Mouse (Mus musculus) kidney, adult 2 months (tissue): Measurements from ENCODE around the gene Tsn. TPM values are rescaled to one million over a fixed set of nuclear protein-coding genes. Genes with fewer than 3 reads are reported as not detected.
A peak's percentile ranks its signal among the peaks of the same experiment; 100 is the strongest.

Experiments
- DNase-seq: peaks from one replicate; pipeline ENCODE4 v3.0.0; 2021
- H3K27ac ChIP-seq: fragments of 200-500 bp; 2 replicates; pipeline ENCODE4 v1.5.1; 2012; ENCODE audit warnings: low read depth, low read length, control low read depth, inconsistent platforms; ENCODE audit not compliant: insufficient read depth
- H3K27me3 ChIP-seq: fragments of 200-500 bp; replicated peaks from 2 replicates; pipeline ENCODE4 v1.6.1; 2012; ENCODE audit warnings: mild to moderate bottlenecking, moderate library complexity, low read length, inconsistent platforms; ENCODE audit not compliant: control insufficient read depth, insufficient read depth
- H3K36me3 ChIP-seq: fragments of 200-500 bp; 2 replicates; pipeline ENCODE4 v1.6.1; 2012; ENCODE audit warnings: mild to moderate bottlenecking, moderate library complexity, low read length, inconsistent platforms; ENCODE audit not compliant: control insufficient read depth, insufficient read depth
- H3K4me1 ChIP-seq: fragments of 200-500 bp; 2 replicates; pipeline ENCODE4 v1.6.1; 2011; ENCODE audit warnings: low read length; ENCODE audit not compliant: control insufficient read depth, insufficient read depth
- H3K4me3 ChIP-seq: fragments of 200-500 bp; 2 replicates; pipeline ENCODE4 v1.5.1; 2011; ENCODE audit warnings: mild to moderate bottlenecking, low read depth, low read length, control low read depth; ENCODE audit not compliant: insufficient read depth
- CTCF ChIP-seq: fragments of 200-500 bp; conservative IDR thresholded peaks from 2 replicates; pipeline ENCODE4 v1.5.1; 2011; ENCODE audit warnings: low read depth, mild to moderate bottlenecking, control low read depth, low read length, moderate library complexity, mixed read lengths; ENCODE audit not compliant: insufficient read depth, insufficient read length
- POLR2A ChIP-seq: fragments of 200-500 bp; IDR thresholded peaks from one replicate; pipeline ENCODE4 v1.6.1; 2011; ENCODE audit warnings: low read depth, low read length, control low read depth
- WGBS: fragments of 180-500 bp; shearing (Covaris S2); methylation state at CpG from one replicate; pipeline ENCODE4 v1.1.7; 2018; 5-methylcytosine and 5-hydroxymethylcytosine counted together
- polyA plus RNA-seq: library from polyadenylated mRNA; depleted of rRNA; stranded (reverse); fragments of >200 nt; gene quantifications from 2 replicates; pipeline ENCODE4 v1.2.3, GENCODE M21; 2012; rRNA removed

Tsn gene
- polyA plus RNA-seq, 1 experiment: 48.2 TPM

- H3K27me3 ChIP-seq: no peaks in the 10 kb centered on the region
- H3K27ac ChIP-seq: no peak overlapping the region
- no peak for TF ChIP-seq POLR2A
- TF ChIP-seq CTCF: no peak
- no peaks in the 10 kb centered on the region for H3K4me1 ChIP-seq
- H3K36me3 ChIP-seq: peaks cover 5% of the 10 kb centered on the region
- no peak for DNase-seq
- WGBS: 75% methylated on average over 5 of the region's 5 CpGs
- H3K4me3 ChIP-seq: no peak overlapping the region
Measured at GRCm38 (mm10) chr1:118294826-118295225, 16.7 kb downstream of the Tsn start.

DNA sequence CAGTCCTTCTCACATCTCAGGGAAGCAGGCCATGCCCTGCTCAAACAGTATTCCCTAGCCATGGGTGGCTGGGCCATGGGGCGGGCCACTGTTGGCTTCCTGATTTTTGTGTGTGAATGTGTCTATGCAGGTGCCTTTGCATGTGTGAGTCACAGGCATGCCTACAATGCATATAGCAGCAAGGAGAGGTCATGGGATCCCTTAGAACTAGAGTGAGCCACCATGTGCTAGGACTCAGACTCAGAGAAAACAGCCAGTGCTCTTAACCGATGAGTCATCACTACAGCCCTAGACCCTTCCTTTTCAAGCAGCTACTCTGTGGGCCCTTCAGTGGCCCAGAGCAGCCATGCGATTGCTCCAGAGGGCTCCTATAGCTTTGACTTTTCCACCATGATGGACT is 17.3 kb downstream of the Tsn start:
- Histone ChIP-seq H3K27ac (no peak overlapping the region), H3K4me3 (no peak overlapping the region), H3K4me1 (no peaks in the 10 kb centered on the region), H3K27me3 (no peaks in the 10 kb centered on the region), H3K36me3 (peaks cover 3% of the 10 kb centered on the region)
- WGBS: 95% methylated on average over 3 of the region's 3 CpGs
- no peak for TF ChIP-seq CTCF
- TF ChIP-seq POLR2A: no peak
- no peak for DNase-seq

DNA sequence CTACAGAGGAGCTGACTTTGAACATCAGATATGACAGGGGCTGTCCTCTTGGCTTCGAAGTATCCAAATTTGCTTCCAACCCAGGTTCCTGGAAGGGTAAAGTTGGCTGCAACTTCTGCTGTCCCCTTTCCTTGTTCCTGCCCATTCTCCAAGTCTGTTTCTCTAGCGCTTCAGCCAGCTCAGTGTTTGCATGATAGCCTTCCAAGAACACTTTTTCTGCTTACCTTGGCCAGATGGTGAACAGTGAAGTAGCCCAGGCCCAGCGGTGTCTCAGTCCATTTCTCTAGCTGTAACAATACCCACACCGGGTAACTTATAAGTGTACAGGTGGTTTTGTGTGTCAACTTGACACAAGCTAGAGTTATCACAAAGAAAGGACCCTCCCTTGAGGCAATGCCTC is 19.2 kb downstream of the Tsn start:
- WGBS: 91% methylated on average over 4 of the region's 4 CpGs
- no peaks in the 10 kb centered on the region for H3K27me3 ChIP-seq
- no peak for DNase-seq
- H3K36me3 ChIP-seq: peaks cover 3% of the 10 kb centered on the region; the same call in 1 of the 2 replicates
- no peaks in the 10 kb centered on the region for H3K4me1 ChIP-seq
- H3K4me3 ChIP-seq: no peak overlapping the region
- no peak for TF ChIP-seq CTCF
- TF ChIP-seq POLR2A: no peak
- H3K27ac ChIP-seq: no peak overlapping the region

DNA sequence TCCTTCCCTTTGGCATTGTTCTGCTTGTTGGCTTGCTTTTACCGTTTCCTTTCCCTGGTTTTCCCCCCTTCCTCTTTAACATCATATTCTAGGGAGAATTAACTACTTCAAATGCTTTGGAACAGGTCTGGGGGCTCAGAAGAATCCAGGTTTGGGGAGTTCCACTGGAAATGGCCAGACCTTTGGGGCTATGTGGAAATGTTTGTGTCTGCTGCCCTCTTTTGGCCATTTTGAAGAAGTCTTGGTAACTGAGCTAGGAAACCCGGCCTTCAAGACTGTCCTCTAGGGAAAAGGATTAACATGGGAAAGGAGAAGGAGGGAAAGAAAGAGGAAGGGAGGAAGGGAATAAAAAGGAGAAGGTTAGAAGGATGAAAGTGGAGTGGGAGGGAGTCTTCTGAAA is 36.4 kb downstream of the Tsn start:
- no peaks in the 10 kb centered on the region for H3K4me1 ChIP-seq
- WGBS: 7% methylated on average over 2 of the region's 2 CpGs

GRCm38 (mm10) chr1:118251931-118252330 is 59.6 kb downstream of the Tsn start:
- Histone ChIP-seq H3K27ac (no peak overlapping the region), H3K36me3 (no peaks in the 10 kb centered on the region), H3K27me3 (no peaks in the 10 kb centered on the region), H3K4me1 (no peaks in the 10 kb centered on the region; the same call in 1 of the 2 replicates), H3K4me3 (no peak overlapping the region)
- TF ChIP-seq POLR2A (no peak), CTCF (no peak)
- 13% methylated on average over 2 of the region's 2 CpGs for WGBS
- peak; percentile 4 for DNase-seq

More for the DNA sequence above, 36.4 kb downstream of the Tsn start:
- Histone ChIP-seq H3K27ac (no peak overlapping the region), H3K36me3 (no peaks in the 10 kb centered on the region), H3K27me3 (no peaks in the 10 kb centered on the region), H3K4me3 (no peak overlapping the region)
- peak; percentile 36 for DNase-seq
- TF ChIP-seq POLR2A (no peak), CTCF (peak; percentile 42)

Other genes starting within 250 kb of the Tsn start
- not detected in 2 replicates for gene Gm29106, start 135.2 kb downstream of the Tsn start, polyA plus RNA-seq
- gene Nifk, start 10.1 kb upstream of the Tsn start, polyA plus RNA-seq: 5.4 and 8.2 TPM in 2 replicates
- gene Clasp1, start 77.3 kb upstream of the Tsn start, polyA plus RNA-seq: 11.5 and 12.8 TPM in 2 replicates